Mouse (Mus musculus) megakaryocyte progenitor cell, adult 5-6 weeks (primary cell): Measurements from ENCODE around the gene Ulk1. TPM values are rescaled to one million over a fixed set of nuclear protein-coding genes. Genes with fewer than 3 reads are reported as not detected.
A peak's percentile ranks its signal among the peaks of the same experiment; 100 is the strongest.
"Not testable (repeated sequence)": the region's sequence is repeated elsewhere in the genome, so short reads cannot be mapped to it uniquely, and the experiment has no call there.

Experiments
- ATAC-seq: replicated peaks from 2 replicates; pipeline ENCODE4 v1.8.0; 2016; ENCODE audit warnings: mild to moderate bottlenecking, moderate TSS enrichment, inconsistent platforms; ENCODE audit not compliant: poor library complexity
- total RNA-seq, 2 experiments: library from RNA; stranded (forward) in 1 of 2; stranded (reverse) in 1 of 2; fragments of 157-497, 149-512 nt in 1 of 2; fragments of 200-1000 nt in 1 of 2; gene quantifications; 2 replicates each; pipeline versions ENCODE4 v1.2.3 to v1.2.4; 2015 to 2017

The Ulk1 gene
- total RNA-seq, 2 experiments from 2014 or later: 4.1 to 16.4 TPM

- ATAC-seq: no peak
Measured at GRCm38 (mm10) chr5:110806154-110806553, 3.7 kb downstream of the Ulk1 start.

GRCm38 (mm10) chr5:110804012-110804743, 5.7 kb downstream of the Ulk1 start:
- no peak for ATAC-seq

- ATAC-seq: peak; percentile 30; the same call in 1 of the 2 replicates
Measured at GRCm38 (mm10) chr5:110802809-110803208, 7.1 kb downstream of the Ulk1 start.

- no peak for ATAC-seq
Measured at GRCm38 (mm10) chr5:110802186-110802585, 7.7 kb downstream of the Ulk1 start.

- ATAC-seq: no peak
Measured at GRCm38 (mm10) chr5:110801036-110801624, 8.8 kb downstream of the Ulk1 start.

- ATAC-seq: no peak
Measured at GRCm38 (mm10) chr5:110797696-110798095, 12.2 kb downstream of the Ulk1 start.

- ATAC-seq: no peak
Measured at GRCm38 (mm10) chr5:110794363-110794762, 15.5 kb downstream of the Ulk1 start.

GRCm38 (mm10) chr5:110788684-110789083, 21.2 kb downstream of the Ulk1 start:
- peak; percentile 85 for ATAC-seq

- peak; percentile 49 for ATAC-seq
Measured at GRCm38 (mm10) chr5:110786081-110786835, 23.6 kb downstream of the Ulk1 start.

GRCm38 (mm10) chr5:110783150-110783549, 26.7 kb downstream of the Ulk1 start:
- no peak for ATAC-seq

- ATAC-seq: no peak
Measured at GRCm38 (mm10) chr5:110781529-110782238, 28.2 kb downstream of the Ulk1 start.

- ATAC-seq: peak; percentile 45
Measured at GRCm38 (mm10) chr5:110780761-110781528, 29.0 kb downstream of the Ulk1 start.

- peak; percentile 93 for ATAC-seq
Measured at GRCm38 (mm10) chr5:110779998-110780760, 29.7 kb downstream of the Ulk1 start, which contains the start of gene Pus1. Gene Pus1, minus strand, starts transcription at chr5:110780659.

GRCm38 (mm10) chr5:110779276-110779997, 30.5 kb downstream of the Ulk1 start:
- no peak for ATAC-seq

- no peak for ATAC-seq
Measured at GRCm38 (mm10) chr5:110778263-110778662, 31.6 kb downstream of the Ulk1 start.

GRCm38 (mm10) chr5:110776141-110776540, 33.8 kb downstream of the Ulk1 start:
- no peak for ATAC-seq

GRCm38 (mm10) chr5:110774511-110774910, 35.4 kb downstream of the Ulk1 start:
- no peak for ATAC-seq

GRCm38 (mm10) chr5:110772945-110773344, 37.0 kb downstream of the Ulk1 start:
- ATAC-seq: not testable (repeated sequence)
